Mouse (Mus musculus): ENCODE measurements around the gene Baiap2l1. TPM values are rescaled to one million over a fixed set of nuclear protein-coding genes. Genes with fewer than 3 reads are reported as not detected.
A peak's percentile ranks its signal among the peaks of the same experiment; 100 is the strongest.
"Not testable (repeated sequence)": the region's sequence is repeated elsewhere in the genome, so short reads cannot be mapped to it uniquely, and the experiment has no call there.

Baiap2l1 gene
- total RNA-seq (2021): 1 to 10 TPM; 2.2 to 4.0 TPM
- long read RNA-seq, experiment 1, partial matches to known transcripts: 0 of 1 reads
- long read RNA-seq, experiment 1, other reads (novel, unspliced or antisense): 0 of 1 reads
- long read RNA-seq, experiment 2, partial matches to known transcripts: 1 of 4 reads
- long read RNA-seq, experiment 2, other reads (novel, unspliced or antisense): 1 of 4 reads

DNA sequence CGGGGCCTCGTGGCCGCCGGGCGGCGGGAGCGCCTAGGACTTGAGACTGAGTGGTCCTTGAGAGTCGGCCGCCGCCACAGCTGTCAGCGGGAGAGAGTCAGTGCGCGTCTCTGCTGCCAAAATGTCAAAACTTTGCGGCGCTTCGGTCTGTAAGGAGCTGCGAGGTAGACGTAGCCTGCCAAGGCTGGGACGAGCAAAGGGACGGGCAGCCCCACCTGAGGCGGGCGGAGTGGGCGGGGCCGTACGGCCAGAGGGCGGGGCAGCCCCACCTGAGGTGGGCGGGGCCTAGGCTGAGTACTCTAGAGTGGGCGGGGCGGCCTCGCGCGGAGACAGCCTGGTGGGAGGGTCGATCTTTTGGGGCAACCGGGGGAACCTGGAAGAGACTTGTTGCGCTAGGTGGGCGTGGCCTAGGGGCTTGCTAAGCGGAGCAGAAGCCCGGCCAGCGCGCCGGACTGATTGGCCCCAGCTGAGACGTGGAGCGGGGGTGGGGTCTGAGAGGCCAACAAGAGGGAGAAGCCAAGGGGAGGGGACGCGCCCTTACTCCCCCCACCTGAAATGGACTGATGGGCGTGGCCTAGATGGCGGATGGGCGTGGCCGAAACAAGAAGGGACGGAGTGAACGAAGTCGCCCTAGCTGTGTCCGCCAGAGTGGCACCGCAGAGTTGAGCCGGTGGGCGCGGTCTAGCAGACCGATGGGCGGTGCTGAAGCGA, at the start of gene Baiap2l1:
Gene Baiap2l1 (minus strand): TSS at position 232 of the 711 bp plus-strand sequence.
- DNase-seq: peak; percentile 74

DNA sequence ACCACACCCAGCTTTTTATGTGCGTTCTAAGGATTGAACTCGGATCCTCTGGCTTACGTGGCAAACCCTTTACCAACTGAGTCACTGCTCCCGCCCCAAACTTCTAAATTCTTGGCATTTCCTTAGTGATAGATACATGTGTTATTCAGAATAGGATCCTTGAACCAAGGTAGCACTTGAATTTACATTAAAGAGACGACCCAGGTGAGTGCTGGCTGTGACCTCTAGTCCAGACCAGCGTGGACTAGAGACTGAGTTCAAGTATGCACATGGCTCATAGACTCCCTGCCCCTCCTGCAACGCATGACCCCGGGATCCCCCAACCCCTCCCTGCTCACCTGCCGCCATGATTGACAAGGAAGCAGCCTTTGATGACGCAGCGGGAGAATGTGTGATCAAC, 48.3 kb upstream of the Baiap2l1 start:
- DNase-seq: no peak

GRCm38 (mm10) chr5:144400821-144401220, 42.9 kb upstream of the Baiap2l1 start:
- DNase-seq: no peak

DNA sequence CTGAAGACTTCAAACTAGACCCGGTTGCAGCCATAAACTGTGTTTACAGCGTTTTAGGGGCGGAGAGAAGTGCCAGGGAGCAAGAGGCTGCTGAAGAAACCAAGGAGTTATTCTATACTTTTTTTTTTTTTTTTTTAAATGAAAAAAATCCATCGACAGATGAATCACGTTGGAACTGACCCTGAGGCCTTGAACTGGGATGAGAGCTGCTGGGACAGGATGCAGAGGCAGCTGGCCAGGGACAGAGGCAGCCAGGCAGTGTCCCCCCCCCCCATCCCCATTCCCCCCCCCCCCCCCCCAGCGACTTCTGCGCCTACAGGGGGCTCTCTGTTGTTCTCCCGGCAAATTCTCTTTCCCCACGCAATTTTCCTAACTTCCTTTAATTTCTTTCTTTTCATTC, 39.7 kb upstream of the Baiap2l1 start:
- no peak for DNase-seq

- DNase-seq: no peak
Observed at GRCm38 (mm10) chr5:144394142-144394541, 36.2 kb upstream of the Baiap2l1 start.

DNA sequence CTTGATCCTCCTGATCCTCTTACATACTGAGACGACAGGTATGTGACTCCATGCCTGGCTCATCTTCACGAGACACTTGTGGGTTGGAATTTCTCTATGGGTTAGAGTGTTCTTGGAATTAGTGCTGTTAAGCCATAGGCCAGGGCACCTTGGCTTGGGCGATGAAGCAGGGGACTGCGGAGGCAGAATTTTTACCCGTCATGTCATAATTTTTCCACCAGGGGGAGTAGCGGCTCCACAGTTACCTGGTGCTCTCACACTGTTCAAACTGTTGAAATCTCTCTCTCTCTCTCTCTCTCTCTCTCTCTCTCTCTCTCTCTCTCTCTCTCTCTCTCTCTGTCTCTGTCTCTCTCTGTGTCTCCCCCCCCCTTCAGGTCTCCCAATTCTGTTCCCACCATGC, 29.9 kb upstream of the Baiap2l1 start:
- peak; percentile 41 for DNase-seq

DNA sequence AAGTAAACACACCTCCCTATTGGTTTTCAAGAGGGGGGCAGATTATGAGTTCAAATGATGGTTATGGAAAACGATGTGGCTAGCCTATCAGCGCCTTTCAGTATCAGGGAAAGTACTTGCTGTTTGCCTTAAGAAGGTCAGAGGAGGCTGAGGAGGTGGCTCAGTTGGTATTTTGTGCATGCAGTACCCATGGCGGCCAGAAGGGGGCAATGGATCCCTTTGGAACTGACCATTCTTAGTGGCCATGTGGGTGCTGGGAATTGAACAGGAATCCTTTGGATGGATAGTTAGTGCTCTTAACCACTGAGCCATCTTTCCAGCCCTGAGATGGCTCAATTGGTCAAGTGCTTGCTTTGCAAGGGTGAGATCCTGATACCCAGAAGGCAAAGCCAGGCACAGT, 26.0 kb upstream of the Baiap2l1 start:
- DNase-seq: no peak

- peak; percentile 16 for DNase-seq
Observed at GRCm38 (mm10) chr5:144381782-144382181, 23.9 kb upstream of the Baiap2l1 start.

GRCm38 (mm10) chr5:144380689-144381088, 22.8 kb upstream of the Baiap2l1 start:
- no peak for DNase-seq

GRCm38 (mm10) chr5:144379431-144379830, 21.5 kb upstream of the Baiap2l1 start:
- no peak for DNase-seq

DNA sequence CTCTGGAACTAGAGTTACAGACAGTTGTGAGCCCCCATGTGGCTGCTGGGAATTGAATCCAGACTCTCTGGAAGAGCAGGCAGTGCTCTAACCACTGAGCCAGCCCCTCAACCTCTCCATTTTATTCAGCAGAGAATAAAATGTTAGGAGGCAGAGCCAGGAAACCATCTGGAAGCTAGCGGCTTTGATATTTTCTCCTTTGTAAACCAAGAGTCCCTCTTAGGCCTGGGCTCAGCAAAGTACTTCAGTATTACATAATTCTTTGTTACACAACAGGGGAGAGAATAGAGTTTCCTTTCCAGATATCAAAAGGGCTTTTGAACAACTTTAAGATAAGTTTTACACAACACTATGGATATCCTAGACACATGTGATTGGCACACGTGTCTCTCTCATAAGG, 15.0 kb upstream of the Baiap2l1 start:
- DNase-seq: no peak

DNA sequence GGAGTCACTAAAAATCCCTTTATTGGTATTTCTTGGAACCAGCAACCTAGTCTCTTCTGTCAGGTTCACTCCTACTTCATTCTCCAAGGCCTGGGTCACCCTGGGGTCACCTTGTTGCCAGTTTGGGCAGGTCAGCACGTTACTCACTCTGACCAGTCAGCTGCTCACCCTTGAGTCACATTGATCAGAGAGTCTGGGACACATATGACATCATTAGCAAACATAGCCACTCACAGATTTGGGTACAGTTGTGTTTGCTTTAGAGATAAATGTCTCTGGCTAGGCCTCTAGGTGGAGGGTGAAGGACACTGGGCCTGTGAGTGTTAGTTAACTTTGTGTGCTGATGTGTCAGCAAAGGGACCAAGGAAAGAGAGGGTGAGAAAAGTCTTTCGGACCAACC, 14.3 kb upstream of the Baiap2l1 start:
- no peak for DNase-seq

DNA sequence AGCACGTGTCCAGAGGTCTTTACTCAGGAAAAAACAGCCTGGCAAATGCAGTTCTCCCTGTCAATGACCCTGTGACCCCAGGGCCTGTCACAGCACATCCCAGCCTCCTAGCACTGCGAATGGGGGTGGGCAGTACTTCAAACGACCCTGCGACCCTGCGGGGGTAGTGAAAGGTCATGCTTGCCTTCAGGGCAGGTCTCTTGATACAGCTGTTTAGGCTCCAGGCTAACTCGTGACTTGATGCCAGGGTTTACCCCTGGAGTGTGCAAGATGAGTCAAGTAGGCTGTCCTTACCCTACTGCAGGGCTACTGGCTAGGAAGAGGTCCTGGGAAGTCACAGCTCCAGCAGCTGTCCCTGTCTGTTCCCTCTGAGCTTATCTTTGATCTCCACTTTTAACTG, 13.1 kb upstream of the Baiap2l1 start:
- DNase-seq: no peak

- DNase-seq: no peak
Observed at GRCm38 (mm10) chr5:144368661-144369205, 10.8 kb upstream of the Baiap2l1 start.

DNA sequence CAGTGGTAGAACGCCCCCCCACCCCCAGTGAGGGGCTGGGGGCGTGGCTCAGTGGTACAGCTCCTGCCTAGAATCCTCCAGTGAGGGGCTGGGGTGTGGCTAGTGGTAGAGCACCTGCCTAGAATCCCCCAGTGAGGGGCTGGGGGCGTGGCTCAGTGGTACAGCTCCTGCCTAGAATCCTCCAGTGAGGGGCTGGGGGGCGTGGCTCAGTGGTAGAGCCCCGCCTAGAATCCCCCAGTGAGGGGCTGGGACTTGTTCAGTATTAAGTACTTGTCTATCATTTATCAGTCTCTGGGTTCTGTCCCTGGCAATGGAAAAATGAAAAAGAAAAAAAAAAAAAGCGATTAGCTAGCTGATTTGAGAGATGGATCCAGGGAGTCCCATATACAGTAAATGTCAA, 8.6 kb upstream of the Baiap2l1 start:
- not testable (repeated sequence) for DNase-seq

DNA sequence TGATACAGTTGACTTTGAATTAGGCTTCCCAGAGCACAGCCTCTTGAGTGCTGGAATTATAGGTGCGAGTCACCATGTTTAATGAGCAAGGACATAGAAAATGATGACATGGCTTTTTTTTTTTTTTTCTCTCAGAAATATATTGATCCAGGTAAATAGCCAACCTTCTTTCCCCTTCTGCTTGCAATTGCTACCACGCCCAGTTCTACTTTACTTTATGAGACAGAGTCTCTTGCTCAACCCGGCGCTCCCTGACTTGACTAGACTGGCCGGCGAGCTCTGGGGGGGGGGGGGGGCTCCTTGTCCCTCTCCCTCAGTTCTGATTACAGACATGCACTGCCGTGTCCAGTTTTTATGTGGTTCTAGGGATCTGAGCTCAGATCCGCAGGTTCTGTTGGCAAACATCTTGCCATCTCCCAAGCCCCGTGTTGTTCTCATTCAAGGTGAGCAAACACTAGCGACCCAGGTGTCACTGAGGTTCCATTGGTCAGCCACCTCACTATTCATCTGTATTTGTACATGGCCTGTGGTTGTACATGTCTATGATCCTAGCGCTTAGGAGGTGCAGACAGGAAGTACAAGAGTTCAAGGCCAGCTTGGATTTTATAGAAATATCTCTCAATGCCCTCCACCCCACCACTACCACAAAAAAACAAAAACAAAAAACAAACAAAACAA, 6.9 kb upstream of the Baiap2l1 start:
- DNase-seq: no peak

DNA sequence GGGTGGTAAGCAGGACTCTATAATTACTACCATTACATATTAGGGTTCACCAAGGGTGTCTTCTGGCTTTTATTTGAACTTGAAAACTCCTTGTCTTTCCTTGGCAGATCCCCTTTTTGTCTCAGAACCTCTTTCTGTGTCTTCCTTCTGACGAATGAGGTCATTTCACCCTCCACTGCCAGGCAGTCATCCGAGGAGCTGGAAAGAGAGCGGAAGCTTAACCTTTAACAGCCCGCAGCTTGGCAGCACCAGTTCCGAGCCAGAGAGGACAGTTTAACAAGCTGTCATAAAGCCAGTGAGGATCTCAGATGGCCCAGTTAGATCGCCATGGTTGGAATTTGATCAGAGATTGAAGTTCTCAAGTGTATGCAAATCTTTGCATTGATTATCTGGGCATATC, 2.4 kb upstream of the Baiap2l1 start:
- DNase-seq: peak; percentile 37

- DNase-seq: no peak
Observed at GRCm38 (mm10) chr5:144359886-144360285, 2.0 kb upstream of the Baiap2l1 start.

DNA sequence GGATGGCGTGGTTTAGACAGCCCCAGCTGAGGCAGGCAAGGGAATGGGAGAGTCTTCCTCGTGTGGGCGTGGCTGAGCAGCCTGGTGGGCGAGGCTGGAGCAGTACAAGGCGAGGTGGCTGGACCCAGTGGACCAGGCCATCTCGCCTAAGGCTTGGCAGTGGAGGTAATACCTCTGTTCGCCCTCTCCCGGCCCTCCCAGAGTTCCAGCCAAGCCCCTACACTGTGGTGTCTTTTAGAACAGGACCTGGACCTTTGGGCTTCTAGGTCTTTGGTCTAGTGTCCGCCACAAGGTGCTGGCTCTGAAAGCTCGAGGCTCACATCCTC, 643 bp upstream of the Baiap2l1 start:
- DNase-seq: no peak

- no peak for DNase-seq
Observed at GRCm38 (mm10) chr5:144357551-144357880, 396 bp downstream of the Baiap2l1 start.

GRCm38 (mm10) chr5:144356776-144357455, 996 bp downstream of the Baiap2l1 start:
- no peak for DNase-seq

DNA sequence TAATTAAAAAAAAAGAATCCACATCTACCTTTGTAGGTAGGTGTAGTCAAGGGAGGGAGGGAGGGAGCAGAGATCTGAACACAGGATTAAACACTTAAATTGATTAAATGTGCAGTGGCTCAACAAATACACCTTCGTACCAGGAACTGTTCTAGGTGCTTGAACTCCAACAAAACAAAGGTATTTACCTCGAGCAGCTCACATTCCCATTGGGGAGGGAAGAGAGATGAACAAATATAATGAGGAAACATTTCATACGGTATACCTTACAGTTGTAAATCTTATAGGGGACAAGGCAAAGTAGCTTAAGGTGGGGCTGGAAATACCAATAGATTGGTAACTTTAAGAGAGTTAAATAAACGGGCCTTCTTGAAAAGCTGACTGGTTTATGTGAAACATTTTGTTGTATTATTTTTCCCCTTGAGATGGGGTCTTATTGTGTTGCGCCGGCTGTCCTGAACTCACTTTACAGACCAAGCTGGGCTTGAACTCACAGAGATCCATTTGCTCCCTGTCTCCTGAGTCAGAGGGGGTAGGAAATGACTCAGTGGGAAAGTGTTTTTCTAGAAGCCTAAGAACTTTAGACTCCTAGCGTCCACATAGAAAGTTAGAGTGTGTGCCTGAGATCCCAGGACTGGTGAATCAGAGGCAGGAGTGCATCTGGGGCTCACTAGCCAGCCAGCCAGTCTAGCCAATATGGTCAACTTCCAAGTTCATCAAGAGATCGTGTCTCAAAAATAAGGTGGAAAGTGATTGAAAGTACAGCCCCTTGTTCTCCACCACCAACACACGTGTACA, 5.5 kb downstream of the Baiap2l1 start:
- DNase-seq: no peak

All from gastrocnemius, postnatal 10 days (tissue).